Mouse (Mus musculus) E14TG2a.4 (cell line): Measurements from ENCODE around the gene Hspa1a.
"Not testable (repeated sequence)": the region's sequence is repeated elsewhere in the genome, so short reads cannot be mapped to it uniquely, and the experiment has no call there.

Source experiments
- H3K27me3 ChIP-seq: 2 replicates; pipeline ENCODE4 v1.6.1; 2014; ENCODE audit warnings: low read length, control low read depth; ENCODE audit not compliant: insufficient read depth
- H3K36me3 ChIP-seq: 2 replicates; pipeline ENCODE4 v1.6.1; 2014; ENCODE audit warnings: low read length, control low read depth; ENCODE audit not compliant: insufficient read depth
- H3K4me1 ChIP-seq: replicated peaks from 2 replicates; pipeline ENCODE4 v1.6.1; 2014; ENCODE audit warnings: low read depth, low read length, control low read depth
- H3K4me3 ChIP-seq: replicated peaks from 2 replicates; pipeline ENCODE4 v1.5.1; 2014; ENCODE audit warnings: mild to moderate bottlenecking, low read length
- H3K9me3 ChIP-seq: 2 replicates; pipeline ENCODE4 v1.6.1; 2014; ENCODE audit warnings: low read length, control low read depth
- CTCF ChIP-seq: conservative IDR thresholded peaks from 2 replicates; pipeline ENCODE4 v1.5.1; 2014; ENCODE audit warnings: low read length
- NANOG ChIP-seq: IDR thresholded peaks from 2 replicates; pipeline ENCODE4 v1.6.1; 2014; ENCODE audit warnings: borderline replicate concordance, low read length, mixed read lengths
- POU5F1 ChIP-seq: IDR thresholded peaks from 2 replicates; pipeline ENCODE4 v1.6.1; 2014; ENCODE audit warnings: low read length, borderline replicate concordance

Gene Hspa1a

GRCm38 (mm10) chr17:35003022-35003838 lies 31.3 kb upstream of the Hspa1a start:
- no peaks in the 10 kb centered on the region for H3K9me3 ChIP-seq

GRCm38 (mm10) chr17:35002153-35002865 lies 30.4 kb upstream of the Hspa1a start:
- no peak for TF ChIP-seq POU5F1
- no peak for TF ChIP-seq CTCF
- TF ChIP-seq NANOG, result no peak
- Histone ChIP-seq H3K4me3 (peak overlapping the region; percentile 97), H3K36me3 (peaks cover 71% of the 10 kb centered on the region), H3K27me3 (no peaks in the 10 kb centered on the region), H3K9me3 (no peaks in the 10 kb centered on the region), H3K4me1 (peaks cover 66% of the 10 kb centered on the region)

More at GRCm38 (mm10) chr17:35003022-35003838, 31.3 kb upstream of the Hspa1a start:
- no peak for TF ChIP-seq CTCF
- TF ChIP-seq NANOG, result no peak
- no peak for TF ChIP-seq POU5F1
- Histone ChIP-seq H3K4me3 (peak overlapping the region; percentile 97), H3K36me3 (peaks cover 71% of the 10 kb centered on the region), H3K27me3 (no peaks in the 10 kb centered on the region), H3K4me1 (peaks cover 64% of the 10 kb centered on the region)

- Histone ChIP-seq H3K9me3 (no peaks in the 10 kb centered on the region), H3K36me3 (peaks cover 71% of the 10 kb centered on the region), H3K27me3 (no peaks in the 10 kb centered on the region), H3K4me1 (peaks cover 73% of the 10 kb centered on the region), H3K4me3 (peak overlapping the region; percentile 97)
- TF ChIP-seq CTCF (no peak), NANOG (no peak), POU5F1 (no peak)
Observed at GRCm38 (mm10) chr17:35001452-35002152, 29.6 kb upstream of the Hspa1a start.

GRCm38 (mm10) chr17:35000717-35001451 lies 28.9 kb upstream of the Hspa1a start, which contains the start of gene Vars:
Gene Vars, plus strand, starts transcription at chr17:35000987.
- peaks cover 70% of the 10 kb centered on the region for H3K36me3 ChIP-seq
- H3K27me3 ChIP-seq, result no peaks in the 10 kb centered on the region
- H3K4me3 ChIP-seq, result peak within 1 kb of the TSS; percentile 97
- H3K9me3 ChIP-seq, result no peaks in the 10 kb centered on the region
- no peak for TF ChIP-seq CTCF
- TF ChIP-seq NANOG, result no peak
- TF ChIP-seq POU5F1, result no peak
- peaks cover 78% of the 10 kb centered on the region for H3K4me1 ChIP-seq

GRCm38 (mm10) chr17:34999871-35000716 lies 28.1 kb upstream of the Hspa1a start:
- peak overlapping the region; percentile 97 for H3K4me3 ChIP-seq
- peaks cover 71% of the 10 kb centered on the region for H3K4me1 ChIP-seq
- H3K36me3 ChIP-seq, result peaks cover 66% of the 10 kb centered on the region
- not testable (repeated sequence) for H3K9me3 ChIP-seq, H3K27me3 ChIP-seq

- H3K4me3 ChIP-seq, result peak overlapping the region; percentile 97
- no peaks in the 10 kb centered on the region for H3K27me3 ChIP-seq
- peaks cover 57% of the 10 kb centered on the region for H3K4me1 ChIP-seq
- no peaks in the 10 kb centered on the region for H3K9me3 ChIP-seq
- H3K36me3 ChIP-seq, result peaks cover 52% of the 10 kb centered on the region
- TF ChIP-seq CTCF (no peak), NANOG (no peak), POU5F1 (no peak)
Observed at GRCm38 (mm10) chr17:34998526-34999430, 26.8 kb upstream of the Hspa1a start.

GRCm38 (mm10) chr17:34997142-34997483 lies 25.2 kb upstream of the Hspa1a start:
- H3K4me1 ChIP-seq, result peaks cover 41% of the 10 kb centered on the region
- H3K4me3 ChIP-seq, result no peak overlapping the region
- H3K36me3 ChIP-seq, result peaks cover 44% of the 10 kb centered on the region
- H3K9me3 ChIP-seq, result no peaks in the 10 kb centered on the region
- TF ChIP-seq CTCF (no peak), POU5F1 (no peak), NANOG (no peak)
- H3K27me3 ChIP-seq, result no peaks in the 10 kb centered on the region
